Mouse (Mus musculus) spleen, adult 2 months (tissue): ENCODE results near the gene Stard7.

ENCODE experiments used
- CTCF ChIP-seq: fragments of 200-500 bp; IDR thresholded peaks from 2 replicates; pipeline ENCODE4 v1.5.1; 2011; ENCODE audit warnings: mild to moderate bottlenecking, inconsistent platforms; ENCODE audit not compliant: insufficient read depth, insufficient read length, insufficient replicate concordance; ENCODE audit errors: extremely low read depth
- POLR2A ChIP-seq: fragments of 200-500 bp; IDR thresholded peaks from 2 replicates; pipeline ENCODE4 v1.6.1; 2011; ENCODE audit warnings: low read depth, low read length, inconsistent platforms

DNA sequence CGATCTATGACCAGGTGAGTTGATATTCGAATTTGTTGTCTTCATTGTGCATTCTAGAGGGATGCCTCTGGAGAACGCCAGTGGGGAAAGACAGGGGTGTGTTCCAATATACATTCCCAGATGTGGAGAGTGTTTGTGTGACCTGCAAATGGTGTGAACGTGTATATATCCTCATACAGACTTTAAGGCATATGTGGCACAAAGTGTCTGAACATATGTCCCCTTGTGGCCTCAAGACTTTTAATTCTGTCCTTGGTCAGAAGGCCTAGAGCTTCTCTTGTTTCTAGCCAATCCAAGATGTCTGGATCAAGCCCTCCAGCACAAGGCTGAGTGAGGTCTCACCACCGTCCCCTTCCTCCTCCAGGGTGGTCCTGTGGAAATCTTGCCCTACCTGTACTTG is 66.9 kb downstream of the Stard7 start:
- TF ChIP-seq CTCF (no peak), POLR2A (no peak; the same call in 1 of the 2 replicates)
